Mouse (Mus musculus) olfactory bulb, adult 2 months (tissue): ENCODE measurements around the gene Sez6. TPM values are rescaled to one million over a fixed set of nuclear protein-coding genes. Genes with fewer than 3 reads are reported as not detected.

Source experiments
- H3K27ac ChIP-seq: fragments of 200-500 bp; 2 replicates; pipeline ENCODE4 v1.5.1; 2012; ENCODE audit warnings: low read depth, low read length; ENCODE audit not compliant: insufficient read depth
- H3K4me1 ChIP-seq: fragments of 200-500 bp; 2 replicates; pipeline ENCODE4 v1.6.1; 2012; ENCODE audit warnings: low read length; ENCODE audit not compliant: control insufficient read depth, insufficient read depth
- H3K4me3 ChIP-seq: fragments of 200-500 bp; 2 replicates; pipeline ENCODE4 v1.5.1; 2012; ENCODE audit warnings: mild to moderate bottlenecking, low read depth, low read length, moderate library complexity; ENCODE audit not compliant: insufficient read depth
- CTCF ChIP-seq: fragments of 200-500 bp; IDR thresholded peaks from 2 replicates; pipeline ENCODE4 v1.5.1; 2012; ENCODE audit warnings: low read depth, mild to moderate bottlenecking, low read length, moderate library complexity; ENCODE audit not compliant: insufficient read depth
- POLR2A ChIP-seq: fragments of 200-500 bp; IDR thresholded peaks from 2 replicates; pipeline ENCODE4 v1.6.1; 2012; ENCODE audit warnings: mild to moderate bottlenecking, low read depth, low read length, moderate library complexity; ENCODE audit not compliant: insufficient read depth
- WGBS: fragments of 180-500 bp; shearing (Covaris S2); methylation state at CpG from one replicate; pipeline ENCODE4 v1.1.7; 2018; 5-methylcytosine and 5-hydroxymethylcytosine counted together
- polyA plus RNA-seq: library from polyadenylated mRNA; stranded (reverse); fragments of >200 nt; gene quantifications from 2 replicates; pipeline ENCODE4 v1.2.4, GENCODE M21; 2012; ENCODE audit warnings: low replicate concordance; ENCODE audit not compliant: missing spikeins, insufficient read depth, insufficient read length

Sez6 gene
- polyA plus RNA-seq, 1 experiment = 109 TPM

DNA sequence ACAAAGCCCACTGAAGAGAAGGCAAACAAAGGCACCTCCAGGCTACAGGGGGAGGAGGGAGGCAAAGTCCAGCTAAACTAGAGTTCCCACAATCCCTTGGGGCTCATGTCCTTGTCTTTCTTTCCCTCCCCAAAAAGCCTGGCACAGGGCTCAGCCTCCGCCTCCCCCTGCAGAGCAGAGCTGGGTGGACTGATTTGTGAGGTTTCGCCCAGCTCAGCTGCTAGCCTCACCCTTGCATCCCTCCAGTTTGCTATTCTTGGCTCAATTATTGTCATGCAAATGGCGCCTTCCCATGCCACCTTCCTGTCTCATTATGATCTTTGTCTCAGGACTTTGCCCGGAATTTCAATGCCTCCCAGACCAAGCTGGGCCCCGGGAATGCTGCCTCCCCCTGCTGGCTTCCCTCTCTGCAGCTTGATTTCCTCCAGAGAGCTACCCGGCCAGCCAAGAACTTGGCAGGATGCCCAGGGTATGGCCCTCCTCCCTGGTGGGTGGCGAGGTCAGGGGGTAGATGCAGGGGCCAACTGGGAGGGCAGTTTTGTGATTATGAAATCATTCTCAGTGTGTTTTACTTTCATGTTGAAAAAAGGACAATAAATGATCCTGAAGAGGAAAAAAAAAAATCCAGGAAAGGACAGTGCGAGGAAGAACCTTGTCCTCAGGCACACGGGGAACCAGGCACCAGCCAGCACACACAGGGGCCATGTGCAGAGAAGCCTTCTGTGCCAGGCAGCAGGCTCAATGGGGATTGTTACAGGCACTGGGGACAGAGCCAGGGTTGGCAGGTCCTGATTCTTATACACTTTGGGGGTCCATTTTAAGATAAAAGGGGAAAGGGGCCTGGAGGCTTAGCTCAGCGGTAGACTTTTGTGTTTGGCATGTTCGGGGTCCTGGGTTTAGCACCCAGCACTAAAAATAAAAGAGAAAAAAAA, 36.5 kb upstream of the Sez6 start, which contains the start of gene Pipox:
Gene Pipox (minus strand): TSS at position 310 of the 932 bp plus-strand sequence.
- TF ChIP-seq POLR2A = no peak
- no peak for TF ChIP-seq CTCF
- Histone ChIP-seq H3K4me3 (no peak within 1 kb of the TSS), H3K27ac (peak within 1 kb of the TSS; percentile 72), H3K4me1 (peaks cover 32% of the 10 kb centered on the region)
- WGBS = 21% methylated on average over 11 of the region's 11 CpGs

GRCm38 (mm10) chr11:77894967-77895366, 35.6 kb upstream of the Sez6 start:
- peaks cover 32% of the 10 kb centered on the region for H3K4me1 ChIP-seq
- no peak overlapping the region for H3K27ac ChIP-seq
- H3K4me3 ChIP-seq = no peak overlapping the region
- 78% methylated on average over 2 of the region's 2 CpGs for WGBS
- TF ChIP-seq CTCF = no peak

GRCm38 (mm10) chr11:77896011-77896410, 34.6 kb upstream of the Sez6 start:
- TF ChIP-seq POLR2A (no peak), CTCF (no peak)
- 67% methylated on average over 9 of the region's 9 CpGs for WGBS
- no peak overlapping the region for H3K27ac ChIP-seq
- peaks cover 34% of the 10 kb centered on the region for H3K4me1 ChIP-seq
- no peak overlapping the region for H3K4me3 ChIP-seq

DNA sequence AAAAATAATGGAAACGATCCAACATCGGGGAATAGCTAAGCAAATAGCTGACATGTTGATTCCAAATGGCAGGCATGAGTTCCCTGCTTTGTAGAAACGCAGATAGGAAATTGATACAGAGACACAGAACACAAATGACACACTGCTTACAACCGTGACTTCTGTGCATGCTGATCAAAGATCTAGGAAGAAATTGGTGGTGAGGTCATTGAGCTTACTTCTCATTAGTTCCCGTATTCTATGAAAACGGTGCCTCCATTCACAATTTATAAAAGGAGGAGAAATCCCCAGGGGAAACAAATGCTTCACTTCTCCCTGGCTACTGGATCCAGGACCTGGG, 34.1 kb upstream of the Sez6 start:
- peaks cover 34% of the 10 kb centered on the region for H3K4me1 ChIP-seq
- H3K4me3 ChIP-seq = no peak overlapping the region
- H3K27ac ChIP-seq = no peak overlapping the region
- WGBS = 35% methylated on average over 6 of the region's 6 CpGs
- TF ChIP-seq CTCF (no peak), POLR2A (no peak)

GRCm38 (mm10) chr11:77896820-77897805, 33.5 kb upstream of the Sez6 start:
- TF ChIP-seq POLR2A (no peak), CTCF (no peak)
- Histone ChIP-seq H3K27ac (peak overlapping the region; percentile 63), H3K4me1 (peaks cover 36% of the 10 kb centered on the region), H3K4me3 (peak overlapping the region; percentile 12)
- 24% methylated on average over 23 of the region's 23 CpGs for WGBS

DNA sequence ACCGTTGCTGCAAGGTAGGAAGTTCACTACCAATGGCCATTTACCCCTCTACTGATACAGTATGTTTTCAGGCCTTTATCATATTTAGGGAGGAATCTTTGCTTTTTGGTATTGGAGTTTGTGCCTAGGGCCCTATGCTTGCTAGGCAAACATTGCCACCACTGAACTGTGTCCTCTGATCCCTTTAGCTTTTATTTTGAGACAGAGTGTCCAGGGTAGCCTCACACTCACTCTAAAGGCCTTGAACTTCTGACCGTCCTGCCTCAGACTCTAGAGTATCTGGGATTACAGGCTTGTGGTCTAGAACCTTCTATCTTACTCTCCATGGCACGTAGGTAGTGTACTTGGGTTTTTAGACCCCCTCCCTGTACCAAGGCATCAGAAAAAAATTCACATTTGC, 30.4 kb upstream of the Sez6 start:
- no peak overlapping the region for H3K27ac ChIP-seq
- no peak for TF ChIP-seq CTCF
- TF ChIP-seq POLR2A = no peak
- no peak overlapping the region for H3K4me3 ChIP-seq
- WGBS = 97% methylated on average over 3 of the region's 3 CpGs
- peaks cover 25% of the 10 kb centered on the region for H3K4me1 ChIP-seq

GRCm38 (mm10) chr11:77900696-77901095, 29.9 kb upstream of the Sez6 start:
- Histone ChIP-seq H3K4me1 (peaks cover 25% of the 10 kb centered on the region), H3K27ac (no peak overlapping the region), H3K4me3 (no peak overlapping the region)
- WGBS = 83% methylated on average over 4 of the region's 4 CpGs
- no peak for TF ChIP-seq CTCF
- no peak for TF ChIP-seq POLR2A

GRCm38 (mm10) chr11:77901366-77901765, 29.2 kb upstream of the Sez6 start:
- no peak overlapping the region for H3K4me3 ChIP-seq
- TF ChIP-seq POLR2A = no peak
- TF ChIP-seq CTCF = no peak
- peak overlapping the region; percentile 19; the same call in 1 of the 2 replicates for H3K27ac ChIP-seq
- WGBS = 64% methylated on average over 5 of the region's 5 CpGs
- peaks cover 27% of the 10 kb centered on the region for H3K4me1 ChIP-seq
